Mouse (Mus musculus) forebrain, embryonic 15.5 days (tissue): Measurements from ENCODE around the gene Crlf3. TPM values are rescaled to one million over a fixed set of nuclear protein-coding genes. Genes with fewer than 3 reads are reported as not detected.

Source experiments
- ATAC-seq: fragments of 200-750 bp; cut with Nextera tagmentation; replicated peaks from 2 replicates; pipeline ENCODE4 v1.8.0; 2017; ENCODE audit warnings: mild to moderate bottlenecking, moderate TSS enrichment, moderate library complexity
- H3K27ac ChIP-seq: fragments of 300-500 bp; sonication (generic); replicated peaks from 2 replicates; pipeline ENCODE4 v1.5.1; 2015; ENCODE audit warnings: mild to moderate bottlenecking, inconsistent platforms
- H3K27me3 ChIP-seq: fragments of 300-500 bp; sonication (generic); 2 replicates; pipeline ENCODE4 v1.6.1; 2015; ENCODE audit warnings: inconsistent platforms
- H3K36me3 ChIP-seq: fragments of 300-500 bp; sonication (generic); 2 replicates; pipeline ENCODE4 v1.6.1; 2015; ENCODE audit warnings: mild to moderate bottlenecking, inconsistent platforms
- H3K4me1 ChIP-seq: fragments of 300-500 bp; sonication (generic); 2 replicates; pipeline ENCODE4 v1.6.1; 2015; ENCODE audit warnings: inconsistent platforms
- H3K4me2 ChIP-seq: fragments of 300-500 bp; sonication (generic); replicated peaks from 2 replicates; pipeline ENCODE4 v1.6.1; 2015; ENCODE audit warnings: mild to moderate bottlenecking, inconsistent platforms
- H3K4me3 ChIP-seq: fragments of 300-500 bp; sonication (generic); 2 replicates; pipeline ENCODE4 v1.5.1; 2015; ENCODE audit warnings: mild to moderate bottlenecking, inconsistent platforms
- H3K9ac ChIP-seq: fragments of 300-500 bp; sonication (generic); replicated peaks from 2 replicates; pipeline ENCODE4 v1.6.1; 2015; ENCODE audit warnings: mild to moderate bottlenecking, inconsistent platforms
- H3K9me3 ChIP-seq: fragments of 300-500 bp; sonication (generic); 2 replicates; pipeline ENCODE4 v1.6.1; 2016; ENCODE audit warnings: inconsistent platforms
- WGBS: fragments of 180-500 bp; shearing (Covaris S2); methylation state at CpG from one replicate; pipeline ENCODE4 v1.1.7; 2015; ENCODE audit warnings: mixed read lengths; 5-methylcytosine and 5-hydroxymethylcytosine counted together
- polyA plus RNA-seq: library from polyadenylated mRNA; unstranded; fragments of >200 nt; fragmentation: Nextera tagmentation; extraction: Ambion mirVana; gene quantifications from 2 replicates; pipeline ENCODE4 v1.2.1, GENCODE M21; 2015

Gene Crlf3
- 19.6 and 21.2 TPM in 2 replicates for polyA plus RNA-seq

- peak; percentile 94 for ATAC-seq
- Histone ChIP-seq H3K4me2 (peak within 1 kb of the TSS; percentile 75), H3K4me3 (peak within 1 kb of the TSS; percentile 62), H3K36me3 (no peaks in the 10 kb centered on the region), H3K9ac (peak within 1 kb of the TSS; percentile 68), H3K4me1 (peaks cover 17% of the 10 kb centered on the region), H3K27me3 (no peaks in the 10 kb centered on the region), H3K9me3 (no peaks in the 10 kb centered on the region), H3K27ac (peak within 1 kb of the TSS; percentile 80)
- WGBS, result 6% methylated on average over 51 of the region's 55 CpGs
Observed at GRCm38 (mm10) chr11:80080826-80081728, at the start of gene Crlf3. Gene Crlf3, minus strand, starts transcription at chr11:80080991.

- 89% methylated on average over 1 of the region's 1 CpGs for WGBS
- Histone ChIP-seq H3K4me1 (no peaks in the 10 kb centered on the region), H3K9me3 (no peaks in the 10 kb centered on the region), H3K4me2 (no peak overlapping the region), H3K27ac (no peak overlapping the region), H3K36me3 (peaks cover 62% of the 10 kb centered on the region), H3K4me3 (no peak overlapping the region), H3K27me3 (no peaks in the 10 kb centered on the region), H3K9ac (no peak overlapping the region)
- no peak for ATAC-seq
Observed at GRCm38 (mm10) chr11:80116411-80116810, 35.6 kb upstream of the Crlf3 start.

GRCm38 (mm10) chr11:80104407-80104806, 23.6 kb upstream of the Crlf3 start:
- no peak overlapping the region for H3K27ac ChIP-seq
- no peaks in the 10 kb centered on the region for H3K4me1 ChIP-seq
- H3K9me3 ChIP-seq, result no peaks in the 10 kb centered on the region
- ATAC-seq, result no peak
- WGBS, result 90% methylated on average over 1 of the region's 1 CpGs
- H3K4me2 ChIP-seq, result no peak overlapping the region
- no peaks in the 10 kb centered on the region for H3K27me3 ChIP-seq
- peaks cover 37% of the 10 kb centered on the region for H3K36me3 ChIP-seq
- H3K4me3 ChIP-seq, result no peak overlapping the region
- no peak overlapping the region for H3K9ac ChIP-seq

- Histone ChIP-seq H3K36me3 (peaks cover 33% of the 10 kb centered on the region), H3K4me2 (no peak overlapping the region), H3K9me3 (no peaks in the 10 kb centered on the region), H3K27ac (no peak overlapping the region), H3K4me3 (no peak overlapping the region), H3K27me3 (no peaks in the 10 kb centered on the region), H3K9ac (no peak overlapping the region), H3K4me1 (no peaks in the 10 kb centered on the region)
- no peak for ATAC-seq
- 96% methylated on average over 6 of the region's 6 CpGs for WGBS
Observed at GRCm38 (mm10) chr11:80101298-80101697, 20.5 kb upstream of the Crlf3 start.

GRCm38 (mm10) chr11:80098444-80099056, 17.8 kb upstream of the Crlf3 start:
- Histone ChIP-seq H3K4me1 (no peaks in the 10 kb centered on the region), H3K27me3 (no peaks in the 10 kb centered on the region), H3K36me3 (peaks cover 32% of the 10 kb centered on the region), H3K9ac (no peak overlapping the region), H3K27ac (no peak overlapping the region), H3K4me3 (no peak overlapping the region), H3K4me2 (no peak overlapping the region), H3K9me3 (no peaks in the 10 kb centered on the region)
- no peak for ATAC-seq
- WGBS, result 94% methylated on average over 3 of the region's 3 CpGs

GRCm38 (mm10) chr11:80090555-80091164, 9.9 kb upstream of the Crlf3 start:
- H3K4me1 ChIP-seq, result peaks cover 16% of the 10 kb centered on the region
- 0 out of 2 replicates have a peak overlapping the region, but pooled peaks have one; percentile 92 for H3K9ac ChIP-seq
- no peak overlapping the region for H3K27ac ChIP-seq
- WGBS, result 47% methylated on average over 3 of the region's 3 CpGs
- H3K9me3 ChIP-seq, result no peaks in the 10 kb centered on the region
- H3K4me2 ChIP-seq, result peak overlapping the region; percentile 76
- no peak for ATAC-seq
- no peaks in the 10 kb centered on the region for H3K27me3 ChIP-seq
- peaks cover 1% of the 10 kb centered on the region; the same call in 1 of the 2 replicates for H3K36me3 ChIP-seq
- H3K4me3 ChIP-seq, result peak overlapping the region; percentile 98

- Histone ChIP-seq H3K27ac (no peak overlapping the region), H3K9ac (peak overlapping the region; percentile 92), H3K9me3 (no peaks in the 10 kb centered on the region), H3K4me2 (peak overlapping the region; percentile 76), H3K4me1 (peaks cover 16% of the 10 kb centered on the region), H3K27me3 (no peaks in the 10 kb centered on the region), H3K4me3 (peak overlapping the region; percentile 98), H3K36me3 (no peaks in the 10 kb centered on the region)
- under 1% methylated on average over 14 of the region's 14 CpGs for WGBS
- no peak for ATAC-seq
Observed at GRCm38 (mm10) chr11:80089817-80090214, 9.0 kb upstream of the Crlf3 start.

- Histone ChIP-seq H3K4me2 (peak within 1 kb of the TSS; percentile 76), H3K9ac (peak within 1 kb of the TSS; percentile 92), H3K9me3 (no peaks in the 10 kb centered on the region), H3K4me3 (peak within 1 kb of the TSS; percentile 98), H3K36me3 (no peaks in the 10 kb centered on the region), H3K27ac (peak within 1 kb of the TSS; percentile 50), H3K4me1 (peaks cover 16% of the 10 kb centered on the region), H3K27me3 (no peaks in the 10 kb centered on the region)
- peak; percentile 89 for ATAC-seq
- 5% methylated on average over 57 of the region's 57 CpGs for WGBS
Observed at GRCm38 (mm10) chr11:80088917-80089816, 8.4 kb upstream of the Crlf3 start, which contains the start of gene Atad5. Gene Atad5, plus strand, starts transcription at chr11:80089400.

GRCm38 (mm10) chr11:80086844-80087243, 6.1 kb upstream of the Crlf3 start:
- H3K27ac ChIP-seq, result no peak overlapping the region
- ATAC-seq, result peak; percentile 73; the same call in 1 of the 2 replicates
- no peak overlapping the region for H3K9ac ChIP-seq
- 9% methylated on average over 5 of the region's 5 CpGs for WGBS
- H3K4me2 ChIP-seq, result no peak overlapping the region
- no peaks in the 10 kb centered on the region for H3K9me3 ChIP-seq
- H3K4me1 ChIP-seq, result peaks cover 16% of the 10 kb centered on the region
- no peak overlapping the region for H3K4me3 ChIP-seq
- no peaks in the 10 kb centered on the region for H3K36me3 ChIP-seq
- H3K27me3 ChIP-seq, result no peaks in the 10 kb centered on the region

- Histone ChIP-seq H3K36me3 (no peaks in the 10 kb centered on the region), H3K4me3 (no peak overlapping the region), H3K4me2 (no peak overlapping the region), H3K4me1 (peaks cover 20% of the 10 kb centered on the region), H3K9me3 (no peaks in the 10 kb centered on the region), H3K9ac (no peak overlapping the region), H3K27ac (no peak overlapping the region), H3K27me3 (no peaks in the 10 kb centered on the region)
- ATAC-seq, result no peak
- 80% methylated on average over 6 of the region's 6 CpGs for WGBS
Observed at GRCm38 (mm10) chr11:80085356-80086055, 4.7 kb upstream of the Crlf3 start.
